Mouse (Mus musculus) G1E (cell line): ENCODE data around the gene Dync1h1. TPM values are rescaled to one million over a fixed set of nuclear protein-coding genes. Genes with fewer than 3 reads are reported as not detected.

Experiments used
- ATAC-seq: 2 replicates; pipeline ENCODE4 v1.8.0; 2016; ENCODE audit warnings: mild to moderate bottlenecking; ENCODE audit not compliant: insufficient number of reproducible peaks, poor library complexity, low FRiP score, severe bottlenecking; ENCODE audit errors: extremely low read depth
- DNase-seq: peaks from one replicate; pipeline ENCODE4 v3.0.0; 2012; ENCODE audit warnings: low spot score
- H3K27me3 ChIP-seq: 2 replicates; pipeline ENCODE4 v1.6.1; 2012; ENCODE audit warnings: mild to moderate bottlenecking, low read length, inconsistent platforms; ENCODE audit not compliant: insufficient read depth
- H3K36me3 ChIP-seq: replicated peaks from 2 replicates; pipeline ENCODE3; 2012; ENCODE audit warnings: mild to moderate bottlenecking, inconsistent platforms
- H3K4me1 ChIP-seq: 2 replicates; pipeline ENCODE4 v1.6.1; 2012; ENCODE audit warnings: low read depth, low read length, inconsistent platforms, mixed read lengths; ENCODE audit not compliant: insufficient read depth
- H3K4me3 ChIP-seq: 2 replicates; pipeline ENCODE4 v1.5.1; 2012; ENCODE audit warnings: low read depth, mild to moderate bottlenecking, inconsistent platforms, low read length, moderate library complexity, mixed read lengths
- H3K9me3 ChIP-seq: replicated peaks from 2 replicates; pipeline ENCODE4 v1.6.1; 2012; ENCODE audit warnings: inconsistent platforms
- CTCF ChIP-seq: IDR thresholded peaks from 2 replicates; pipeline ENCODE4 v1.5.1; 2012; ENCODE audit warnings: low read depth, low read length, inconsistent platforms, mixed read lengths
- GATA1 ChIP-seq: IDR thresholded peaks from 2 replicates; pipeline ENCODE4 v1.6.1; 2012; ENCODE audit warnings: borderline replicate concordance, low read length, inconsistent platforms, mixed read lengths
- GATA2 ChIP-seq: IDR thresholded peaks from 2 replicates; pipeline ENCODE4 v1.6.1; 2012; ENCODE audit warnings: low read depth, low read length, inconsistent platforms, borderline replicate concordance
- POLR2AphosphoS5 ChIP-seq: IDR thresholded peaks from 2 replicates; pipeline ENCODE4 v1.6.1; 2012; ENCODE audit warnings: low read depth, low read length, inconsistent platforms; ENCODE audit not compliant: insufficient replicate concordance
- TAL1 ChIP-seq: conservative IDR thresholded peaks from 2 replicates; pipeline ENCODE4 v1.6.1; 2012; ENCODE audit warnings: low read depth, low read length, inconsistent platforms, mixed read lengths
- polyA plus RNA-seq: library from polyadenylated mRNA; stranded (reverse); fragments of >175 nt; gene quantifications from 2 replicates; pipeline ENCODE4 v1.2.3, GENCODE M21; 2012
- total RNA-seq, 2 experiments: library from RNA; stranded (forward) in 1 of 2; stranded (reverse) in 1 of 2; fragments of 200-1000 nt in 1 of 2; fragments of >200 nt in 1 of 2; fragmentation: Nextera tagmentation in 1 of 2; gene quantifications; 2 replicates each; pipeline ENCODE4 v1.2.3; 2014 to 2017

The Dync1h1 gene
- total and polyA plus RNA-seq, 3 experiments = 112 to 344 (median 251) TPM

GRCm38 (mm10) chr12:110599791-110600190, 1.5 kb upstream of the Dync1h1 start:
- H3K9me3 ChIP-seq = no peaks in the 10 kb centered on the region
- peaks cover 16% of the 10 kb centered on the region for H3K36me3 ChIP-seq
- H3K27me3 ChIP-seq = peaks cover 9% of the 10 kb centered on the region
- H3K4me3 ChIP-seq = no peak overlapping the region
- no peak for ATAC-seq
- peaks cover 49% of the 10 kb centered on the region for H3K4me1 ChIP-seq
- TF ChIP-seq TAL1 = no peak
- TF ChIP-seq POLR2AphosphoS5 = no peak
- no peak for TF ChIP-seq GATA1
- no peak for DNase-seq

- no peak for ATAC-seq
- Histone ChIP-seq H3K36me3 (peaks cover 20% of the 10 kb centered on the region), H3K27me3 (peaks cover 9% of the 10 kb centered on the region), H3K4me1 (peaks cover 55% of the 10 kb centered on the region), H3K4me3 (peak overlapping the region; percentile 82; the same call in 1 of the 2 replicates), H3K9me3 (no peaks in the 10 kb centered on the region)
- DNase-seq = no peak
- no peak; the same call in 1 of the 2 replicates for TF ChIP-seq CTCF
These were observed 844 bp upstream of the Dync1h1 start for GRCm38 (mm10) chr12:110600225-110600991.

- H3K36me3 ChIP-seq = peaks cover 67% of the 10 kb centered on the region
- peak; percentile 69 for DNase-seq
- no peak for TF ChIP-seq TAL1
- TF ChIP-seq POLR2AphosphoS5 = no peak
- no peak for TF ChIP-seq GATA2
- TF ChIP-seq CTCF = no peak
- TF ChIP-seq GATA1 = no peak
- H3K4me3 ChIP-seq = no peak overlapping the region
- H3K27me3 ChIP-seq = no peaks in the 10 kb centered on the region
- H3K4me1 ChIP-seq = peaks cover 60% of the 10 kb centered on the region
- H3K9me3 ChIP-seq = no peaks in the 10 kb centered on the region
- ATAC-seq = peak; percentile 58
These were observed 4.9 kb downstream of the Dync1h1 start for GRCm38 (mm10) chr12:110606161-110606560.

- H3K27me3 ChIP-seq = no peaks in the 10 kb centered on the region
- TF ChIP-seq CTCF = no peak
- peaks cover 60% of the 10 kb centered on the region for H3K4me1 ChIP-seq
- H3K9me3 ChIP-seq = no peaks in the 10 kb centered on the region
- no peak for ATAC-seq
- H3K36me3 ChIP-seq = peaks cover 71% of the 10 kb centered on the region
- H3K4me3 ChIP-seq = no peak overlapping the region
- DNase-seq = no peak
These were observed 5.4 kb downstream of the Dync1h1 start for GRCm38 (mm10) chr12:110606676-110607075.

- Histone ChIP-seq H3K4me1 (peaks cover 45% of the 10 kb centered on the region), H3K4me3 (no peak overlapping the region; the same call in 1 of the 2 replicates), H3K27me3 (no peaks in the 10 kb centered on the region), H3K9me3 (no peaks in the 10 kb centered on the region), H3K36me3 (peaks cover 89% of the 10 kb centered on the region)
- TF ChIP-seq CTCF = no peak
- TF ChIP-seq GATA2 = no peak
- no peak for TF ChIP-seq POLR2AphosphoS5
- DNase-seq = no peak
- peak; percentile 54 for ATAC-seq
These were observed 7.4 kb downstream of the Dync1h1 start for GRCm38 (mm10) chr12:110608460-110609152.

- Histone ChIP-seq H3K4me1 (peaks cover 39% of the 10 kb centered on the region), H3K9me3 (no peaks in the 10 kb centered on the region), H3K36me3 (peaks cover 89% of the 10 kb centered on the region), H3K27me3 (no peaks in the 10 kb centered on the region), H3K4me3 (no peak overlapping the region; the same call in 1 of the 2 replicates)
- DNase-seq (no peak), ATAC-seq (no peak)
- no peak for TF ChIP-seq TAL1
- no peak for TF ChIP-seq GATA2
- TF ChIP-seq POLR2AphosphoS5 = no peak
- TF ChIP-seq CTCF = no peak
- no peak for TF ChIP-seq GATA1
These were observed 7.9 kb downstream of the Dync1h1 start for GRCm38 (mm10) chr12:110609153-110609497.

GRCm38 (mm10) chr12:110610713-110611112, 9.5 kb downstream of the Dync1h1 start:
- ATAC-seq (no peak), DNase-seq (no peak)
- Histone ChIP-seq H3K27me3 (no peaks in the 10 kb centered on the region), H3K4me3 (no peak overlapping the region), H3K4me1 (peaks cover 28% of the 10 kb centered on the region), H3K36me3 (peaks cover 91% of the 10 kb centered on the region), H3K9me3 (no peaks in the 10 kb centered on the region)
- TF ChIP-seq POLR2AphosphoS5 (no peak), CTCF (no peak), GATA1 (no peak), TAL1 (no peak), GATA2 (no peak)
